Mouse (Mus musculus) liver, embryonic 12.5 days (tissue): ENCODE data around the gene Olfr750. TPM values are rescaled to one million over a fixed set of nuclear protein-coding genes. Genes with fewer than 3 reads are reported as not detected.

Experiments
- ATAC-seq: fragments of 200-750 bp; cut with Nextera tagmentation; 2 replicates; pipeline ENCODE4 v1.8.0; 2017; ENCODE audit warnings: moderate number of reproducible peaks, mild to moderate bottlenecking, moderate library complexity
- H3K27ac ChIP-seq: fragments of 300-500 bp; sonication (generic); 2 replicates; pipeline ENCODE4 v1.5.1; 2016; ENCODE audit warnings: mild to moderate bottlenecking
- H3K27me3 ChIP-seq: fragments of 300-500 bp; sonication (generic); replicated peaks from 2 replicates; pipeline ENCODE4 v1.6.1; 2016; ENCODE audit warnings: mild to moderate bottlenecking, moderate library complexity
- H3K36me3 ChIP-seq: fragments of 300-500 bp; sonication (generic); 2 replicates; pipeline ENCODE4 v1.6.1; 2016; ENCODE audit warnings: mild to moderate bottlenecking, moderate library complexity
- H3K4me1 ChIP-seq: fragments of 300-500 bp; sonication (generic); 2 replicates; pipeline ENCODE4 v1.6.1; 2016
- H3K4me2 ChIP-seq: fragments of 300-500 bp; sonication (generic); 2 replicates; pipeline ENCODE4 v1.6.1; 2016; ENCODE audit warnings: mild to moderate bottlenecking, moderate library complexity
- H3K4me3 ChIP-seq: fragments of 300-500 bp; sonication (generic); 2 replicates; pipeline ENCODE4 v1.5.1; 2016; ENCODE audit warnings: mild to moderate bottlenecking, moderate library complexity
- H3K9ac ChIP-seq: fragments of 300-500 bp; sonication (generic); 2 replicates; pipeline ENCODE4 v1.6.1; 2016; ENCODE audit warnings: mild to moderate bottlenecking, moderate library complexity
- H3K9me3 ChIP-seq: fragments of 300-500 bp; sonication (generic); replicated peaks from 2 replicates; pipeline ENCODE4 v1.6.1; 2016; ENCODE audit warnings: mild to moderate bottlenecking, moderate library complexity
- WGBS: fragments of 180-500 bp; shearing (Covaris S2); methylation state at CpG from one replicate; pipeline ENCODE4 v1.1.7; 2016; ENCODE audit not compliant: insufficient replicate concordance; 5-methylcytosine and 5-hydroxymethylcytosine counted together
- polyA plus RNA-seq: library from polyadenylated mRNA; unstranded; fragments of >200 nt; fragmentation: Nextera tagmentation; extraction: Ambion mirVana; gene quantifications from 2 replicates; pipeline ENCODE4 v1.2.1, GENCODE M21; 2016

Olfr750 gene
- polyA plus RNA-seq, 1 experiment from 2014 or later, result not detected

GRCm38 (mm10) chr14:51085086-51085485 is 10.9 kb upstream of the Olfr750 start:
- no peak for ATAC-seq
- Histone ChIP-seq H3K4me2 (peak overlapping the region; percentile 78), H3K4me1 (peaks cover 59% of the 10 kb centered on the region)

GRCm38 (mm10) chr14:51083805-51084204 is 9.6 kb upstream of the Olfr750 start:
- no peaks in the 10 kb centered on the region for H3K36me3 ChIP-seq
- peak overlapping the region; percentile 59 for H3K4me3 ChIP-seq
- no peak for ATAC-seq
- H3K9me3 ChIP-seq, result no peaks in the 10 kb centered on the region
- 0 out of 2 replicates have a peak overlapping the region, but pooled peaks have one; percentile 24 for H3K9ac ChIP-seq
- peaks cover 59% of the 10 kb centered on the region for H3K4me1 ChIP-seq
- peak overlapping the region; percentile 78 for H3K4me2 ChIP-seq
- H3K27me3 ChIP-seq, result peaks cover 59% of the 10 kb centered on the region
- H3K27ac ChIP-seq, result no peak overlapping the region
- 10% methylated on average over 7 of the region's 7 CpGs for WGBS

More at GRCm38 (mm10) chr14:51085086-51085485, 10.9 kb upstream of the Olfr750 start:
- H3K4me3 ChIP-seq, result no peak overlapping the region
- H3K27me3 ChIP-seq, result peaks cover 48% of the 10 kb centered on the region
- 80% methylated on average over 2 of the region's 2 CpGs for WGBS
- H3K9me3 ChIP-seq, result no peaks in the 10 kb centered on the region
- H3K36me3 ChIP-seq, result no peaks in the 10 kb centered on the region
- H3K9ac ChIP-seq, result no peak overlapping the region
- no peak overlapping the region for H3K27ac ChIP-seq

- no peaks in the 10 kb centered on the region for H3K9me3 ChIP-seq
- no peak overlapping the region for H3K27ac ChIP-seq
- H3K4me1 ChIP-seq, result peaks cover 51% of the 10 kb centered on the region
- WGBS, result under 1% methylated on average over 40 of the region's 40 CpGs
- H3K4me3 ChIP-seq, result peak overlapping the region; percentile 59
- H3K4me2 ChIP-seq, result peak overlapping the region; percentile 78
- H3K9ac ChIP-seq, result peak overlapping the region; percentile 30; the same call in 1 of the 2 replicates
- ATAC-seq, result peak; percentile 71
- no peaks in the 10 kb centered on the region for H3K36me3 ChIP-seq
- H3K27me3 ChIP-seq, result peaks cover 59% of the 10 kb centered on the region
Observed at GRCm38 (mm10) chr14:51082599-51083581, 8.7 kb upstream of the Olfr750 start.

- Histone ChIP-seq H3K27me3 (peaks cover 59% of the 10 kb centered on the region), H3K9me3 (no peaks in the 10 kb centered on the region), H3K9ac (no peak overlapping the region), H3K4me3 (no peak overlapping the region), H3K4me2 (no peak overlapping the region), H3K27ac (no peak overlapping the region), H3K36me3 (no peaks in the 10 kb centered on the region), H3K4me1 (peaks cover 36% of the 10 kb centered on the region)
- WGBS, result 63% methylated on average over 2 of the region's 2 CpGs
- ATAC-seq, result no peak
Observed at GRCm38 (mm10) chr14:51081035-51081434, 6.8 kb upstream of the Olfr750 start.

GRCm38 (mm10) chr14:51079180-51079579 is 4.9 kb upstream of the Olfr750 start:
- Histone ChIP-seq H3K4me3 (no peak overlapping the region), H3K4me1 (peaks cover 17% of the 10 kb centered on the region), H3K36me3 (no peaks in the 10 kb centered on the region), H3K27me3 (peaks cover 63% of the 10 kb centered on the region), H3K4me2 (no peak overlapping the region), H3K9ac (no peak overlapping the region), H3K9me3 (no peaks in the 10 kb centered on the region), H3K27ac (no peak overlapping the region)
- no peak for ATAC-seq
- 55% methylated on average over 1 of the region's 1 CpGs for WGBS

GRCm38 (mm10) chr14:51069617-51070016 is 4.6 kb downstream of the Olfr750 start:
- no peaks in the 10 kb centered on the region for H3K9me3 ChIP-seq
- no peak for ATAC-seq
- no peaks in the 10 kb centered on the region for H3K36me3 ChIP-seq
- H3K27ac ChIP-seq, result no peak overlapping the region
- no peak overlapping the region for H3K9ac ChIP-seq
- H3K4me2 ChIP-seq, result no peak overlapping the region
- peaks cover 13% of the 10 kb centered on the region for H3K4me1 ChIP-seq
- H3K27me3 ChIP-seq, result peaks cover 29% of the 10 kb centered on the region; the same call in 1 of the 2 replicates
- no peak overlapping the region for H3K4me3 ChIP-seq
- WGBS, result 62% methylated on average over 2 of the region's 2 CpGs

GRCm38 (mm10) chr14:51068956-51069355 is 5.3 kb downstream of the Olfr750 start:
- no peak for ATAC-seq
- 74% methylated on average over 5 of the region's 5 CpGs for WGBS
- Histone ChIP-seq H3K4me2 (no peak overlapping the region), H3K9ac (no peak overlapping the region), H3K27ac (no peak overlapping the region), H3K27me3 (peaks cover 25% of the 10 kb centered on the region; the same call in 1 of the 2 replicates), H3K4me1 (peaks cover 15% of the 10 kb centered on the region), H3K4me3 (no peak overlapping the region), H3K36me3 (no peaks in the 10 kb centered on the region), H3K9me3 (no peaks in the 10 kb centered on the region)

GRCm38 (mm10) chr14:51060761-51061160 is 13.5 kb downstream of the Olfr750 start:
- Histone ChIP-seq H3K4me2 (no peak overlapping the region), H3K36me3 (no peaks in the 10 kb centered on the region), H3K9ac (no peak overlapping the region), H3K4me1 (peaks cover 25% of the 10 kb centered on the region), H3K9me3 (no peaks in the 10 kb centered on the region), H3K4me3 (no peak overlapping the region), H3K27ac (no peak overlapping the region), H3K27me3 (no peaks in the 10 kb centered on the region)
- ATAC-seq, result no peak
- WGBS, result 75% methylated on average over 5 of the region's 5 CpGs

GRCm38 (mm10) chr14:51057401-51057831 is 16.8 kb downstream of the Olfr750 start, which contains the start of gene Rnase12:
Gene Rnase12 (minus strand): TSS chr14:51057661.
- WGBS, result 11% methylated on average over 9 of the region's 9 CpGs
- ATAC-seq, result peak; percentile 64; the same call in 1 of the 2 replicates
- no peaks in the 10 kb centered on the region for H3K36me3 ChIP-seq
- no peaks in the 10 kb centered on the region for H3K27me3 ChIP-seq
- H3K9ac ChIP-seq, result no peak within 1 kb of the TSS
- H3K4me2 ChIP-seq, result peak within 1 kb of the TSS; percentile 44
- no peaks in the 10 kb centered on the region for H3K9me3 ChIP-seq
- H3K4me1 ChIP-seq, result peaks cover 22% of the 10 kb centered on the region
- H3K27ac ChIP-seq, result no peak within 1 kb of the TSS
- no peak within 1 kb of the TSS for H3K4me3 ChIP-seq

GRCm38 (mm10) chr14:51054243-51055237 is 19.7 kb downstream of the Olfr750 start:
- Histone ChIP-seq H3K27ac (no peak overlapping the region), H3K36me3 (no peaks in the 10 kb centered on the region), H3K4me1 (peaks cover 17% of the 10 kb centered on the region; the same call in 1 of the 2 replicates), H3K4me3 (no peak overlapping the region), H3K4me2 (no peak overlapping the region), H3K27me3 (no peaks in the 10 kb centered on the region), H3K9ac (no peak overlapping the region), H3K9me3 (no peaks in the 10 kb centered on the region)
- 0 out of 2 replicates have a peak, but pooled peaks have one; percentile 40 for ATAC-seq
- 48% methylated on average over 13 of the region's 13 CpGs for WGBS

- Histone ChIP-seq H3K4me2 (no peak overlapping the region), H3K27me3 (no peaks in the 10 kb centered on the region), H3K9ac (no peak overlapping the region), H3K36me3 (no peaks in the 10 kb centered on the region), H3K4me3 (no peak overlapping the region), H3K9me3 (no peaks in the 10 kb centered on the region), H3K4me1 (peaks cover 17% of the 10 kb centered on the region; the same call in 1 of the 2 replicates), H3K27ac (no peak overlapping the region)
- no peak for ATAC-seq
- WGBS, result 60% methylated on average over 5 of the region's 5 CpGs
Observed at GRCm38 (mm10) chr14:51053176-51053575, 21.1 kb downstream of the Olfr750 start.
